Mouse (Mus musculus) heart, embryonic 13.5 days (tissue): Measurements from ENCODE around the gene Zfp423. TPM values are rescaled to one million over a fixed set of nuclear protein-coding genes. Genes with fewer than 3 reads are reported as not detected.

Experiments
- ATAC-seq: fragments of 200-750 bp; cut with Nextera tagmentation; 2 replicates; pipeline ENCODE4 v1.8.0; 2017; ENCODE audit warnings: moderate TSS enrichment; ENCODE audit not compliant: insufficient number of reproducible peaks, low FRiP score, low TSS enrichment; ENCODE audit errors: extremely low read depth
- H3K27ac ChIP-seq: fragments of 300-500 bp; sonication (generic); replicated peaks from 2 replicates; pipeline ENCODE4 v1.5.1; 2015; ENCODE audit warnings: moderate library complexity, mild to moderate bottlenecking, inconsistent platforms
- H3K27me3 ChIP-seq: fragments of 300-500 bp; sonication (generic); replicated peaks from 2 replicates; pipeline ENCODE4 v1.6.1; 2015; ENCODE audit warnings: mild to moderate bottlenecking, inconsistent platforms
- H3K36me3 ChIP-seq: fragments of 300-500 bp; sonication (generic); 2 replicates; pipeline ENCODE4 v1.6.1; 2015; ENCODE audit warnings: mild to moderate bottlenecking, inconsistent platforms
- H3K4me1 ChIP-seq: fragments of 300-500 bp; sonication (generic); 2 replicates; pipeline ENCODE4 v1.6.1; 2015; ENCODE audit warnings: inconsistent platforms
- H3K4me2 ChIP-seq: fragments of 300-500 bp; sonication (generic); 2 replicates; pipeline ENCODE4 v1.6.1; 2015; ENCODE audit warnings: inconsistent platforms, mild to moderate bottlenecking, moderate library complexity
- H3K4me3 ChIP-seq: fragments of 300-500 bp; sonication (generic); 2 replicates; pipeline ENCODE4 v1.5.1; 2015; ENCODE audit warnings: moderate library complexity, mild to moderate bottlenecking, inconsistent platforms
- H3K9ac ChIP-seq: fragments of 300-500 bp; sonication (generic); 2 replicates; pipeline ENCODE4 v1.6.1; 2015; ENCODE audit warnings: inconsistent platforms, mild to moderate bottlenecking, moderate library complexity
- H3K9me3 ChIP-seq: fragments of 300-500 bp; sonication (generic); 2 replicates; pipeline ENCODE4 v1.6.1; 2016; ENCODE audit warnings: inconsistent platforms
- WGBS: fragments of 180-500 bp; shearing (Covaris S2); methylation state at CpG from one replicate; pipeline ENCODE4 v1.1.7; 2015; ENCODE audit warnings: mixed read lengths; 5-methylcytosine and 5-hydroxymethylcytosine counted together
- polyA plus RNA-seq: library from polyadenylated mRNA; unstranded; fragments of >200 nt; fragmentation: Nextera tagmentation; extraction: Ambion mirVana; gene quantifications from 2 replicates; pipeline ENCODE4 v1.2.1, GENCODE M21; 2015

Gene Zfp423
- polyA plus RNA-seq, 1 experiment from 2014 or later, result 4.1 TPM

GRCm38 (mm10) chr8:87893547-87893946 lies 65.8 kb downstream of the Zfp423 start:
- Histone ChIP-seq H3K4me2 (no peak overlapping the region), H3K9ac (no peak overlapping the region), H3K4me1 (peaks cover 64% of the 10 kb centered on the region), H3K36me3 (no peaks in the 10 kb centered on the region), H3K9me3 (no peaks in the 10 kb centered on the region), H3K27me3 (no peaks in the 10 kb centered on the region), H3K4me3 (no peak overlapping the region), H3K27ac (no peak overlapping the region)
- no peak for ATAC-seq
- WGBS, result 66% methylated on average over 6 of the region's 6 CpGs

GRCm38 (mm10) chr8:87892891-87893290 lies 66.5 kb downstream of the Zfp423 start:
- no peak overlapping the region; the same call in 1 of the 2 replicates for H3K27ac ChIP-seq
- WGBS, result 84% methylated on average over 6 of the region's 6 CpGs
- no peak overlapping the region for H3K4me3 ChIP-seq
- H3K9ac ChIP-seq, result no peak overlapping the region
- no peaks in the 10 kb centered on the region for H3K9me3 ChIP-seq
- H3K4me2 ChIP-seq, result no peak overlapping the region
- no peaks in the 10 kb centered on the region for H3K27me3 ChIP-seq
- H3K4me1 ChIP-seq, result peaks cover 64% of the 10 kb centered on the region
- H3K36me3 ChIP-seq, result no peaks in the 10 kb centered on the region
- ATAC-seq, result no peak

- no peaks in the 10 kb centered on the region for H3K27me3 ChIP-seq
- no peak overlapping the region for H3K4me3 ChIP-seq
- no peak overlapping the region; the same call in 1 of the 2 replicates for H3K9ac ChIP-seq
- peak overlapping the region; percentile 63 for H3K27ac ChIP-seq
- peaks cover 64% of the 10 kb centered on the region for H3K4me1 ChIP-seq
- H3K4me2 ChIP-seq, result no peak overlapping the region
- H3K9me3 ChIP-seq, result no peaks in the 10 kb centered on the region
- no peaks in the 10 kb centered on the region for H3K36me3 ChIP-seq
- 0 out of 2 replicates have a peak, but pooled peaks have one; percentile 35 for ATAC-seq
These were observed 67.5 kb downstream of the Zfp423 start for GRCm38 (mm10) chr8:87891884-87892283.

GRCm38 (mm10) chr8:87887956-87888355 lies 71.4 kb downstream of the Zfp423 start:
- no peak for ATAC-seq
- H3K27ac ChIP-seq, result no peak overlapping the region
- no peaks in the 10 kb centered on the region for H3K36me3 ChIP-seq
- H3K9me3 ChIP-seq, result no peaks in the 10 kb centered on the region
- H3K4me1 ChIP-seq, result peaks cover 36% of the 10 kb centered on the region
- no peak overlapping the region for H3K4me2 ChIP-seq
- WGBS, result 66% methylated on average over 12 of the region's 12 CpGs
- no peaks in the 10 kb centered on the region for H3K27me3 ChIP-seq
- no peak overlapping the region for H3K9ac ChIP-seq
- no peak overlapping the region for H3K4me3 ChIP-seq

GRCm38 (mm10) chr8:87881088-87881487 lies 78.3 kb downstream of the Zfp423 start:
- H3K4me1 ChIP-seq, result peaks cover 11% of the 10 kb centered on the region; the same call in 1 of the 2 replicates
- H3K27ac ChIP-seq, result no peak overlapping the region
- ATAC-seq, result no peak
- 63% methylated on average over 2 of the region's 2 CpGs for WGBS
- no peaks in the 10 kb centered on the region for H3K36me3 ChIP-seq
- no peak overlapping the region for H3K9ac ChIP-seq
- H3K4me3 ChIP-seq, result no peak overlapping the region
- H3K27me3 ChIP-seq, result no peaks in the 10 kb centered on the region
- no peak overlapping the region for H3K4me2 ChIP-seq
- no peaks in the 10 kb centered on the region for H3K9me3 ChIP-seq

- Histone ChIP-seq H3K27me3 (no peaks in the 10 kb centered on the region), H3K9me3 (no peaks in the 10 kb centered on the region), H3K4me2 (no peak overlapping the region), H3K4me3 (no peak overlapping the region), H3K36me3 (no peaks in the 10 kb centered on the region), H3K9ac (no peak overlapping the region), H3K27ac (no peak overlapping the region), H3K4me1 (peaks cover 17% of the 10 kb centered on the region)
- no peak for ATAC-seq
- 61% methylated on average over 6 of the region's 6 CpGs for WGBS
These were observed 83.5 kb downstream of the Zfp423 start for GRCm38 (mm10) chr8:87875852-87876251.

- WGBS, result 50% methylated on average over 10 of the region's 10 CpGs
- Histone ChIP-seq H3K36me3 (no peaks in the 10 kb centered on the region), H3K4me3 (no peak overlapping the region), H3K4me1 (peaks cover 17% of the 10 kb centered on the region), H3K9ac (0 out of 2 replicates have a peak overlapping the region, but pooled peaks have one; percentile 37), H3K27me3 (no peaks in the 10 kb centered on the region), H3K27ac (no peak overlapping the region), H3K9me3 (no peaks in the 10 kb centered on the region), H3K4me2 (no peak overlapping the region)
- no peak for ATAC-seq
These were observed 83.9 kb downstream of the Zfp423 start for GRCm38 (mm10) chr8:87875452-87875851.

- no peak for ATAC-seq
- Histone ChIP-seq H3K9me3 (no peaks in the 10 kb centered on the region), H3K36me3 (no peaks in the 10 kb centered on the region), H3K4me3 (no peak overlapping the region), H3K4me2 (no peak overlapping the region), H3K27ac (no peak overlapping the region), H3K4me1 (peaks cover 13% of the 10 kb centered on the region), H3K9ac (no peak overlapping the region), H3K27me3 (no peaks in the 10 kb centered on the region)
- WGBS, result 69% methylated on average over 14 of the region's 14 CpGs
These were observed 86.3 kb downstream of the Zfp423 start for GRCm38 (mm10) chr8:87872987-87873550.

GRCm38 (mm10) chr8:87872356-87872930 lies 87.0 kb downstream of the Zfp423 start:
- Histone ChIP-seq H3K27me3 (no peaks in the 10 kb centered on the region), H3K9me3 (no peaks in the 10 kb centered on the region), H3K36me3 (no peaks in the 10 kb centered on the region), H3K4me1 (peaks cover 13% of the 10 kb centered on the region), H3K4me3 (no peak overlapping the region), H3K9ac (no peak overlapping the region), H3K4me2 (no peak overlapping the region), H3K27ac (no peak overlapping the region)
- 71% methylated on average over 6 of the region's 6 CpGs for WGBS
- ATAC-seq, result no peak

- no peak for ATAC-seq
- Histone ChIP-seq H3K27ac (no peak overlapping the region), H3K4me1 (peaks cover 12% of the 10 kb centered on the region; the same call in 1 of the 2 replicates), H3K4me2 (no peak overlapping the region), H3K27me3 (no peaks in the 10 kb centered on the region), H3K9ac (no peak overlapping the region), H3K4me3 (no peak overlapping the region), H3K9me3 (no peaks in the 10 kb centered on the region), H3K36me3 (no peaks in the 10 kb centered on the region)
- 59% methylated on average over 6 of the region's 6 CpGs for whole genome bisulfite sequencing
These were observed 92.8 kb downstream of the Zfp423 start for GRCm38 (mm10) chr8:87866586-87866985.

GRCm38 (mm10) chr8:87864236-87864635 lies 95.2 kb downstream of the Zfp423 start:
- Histone ChIP-seq H3K4me2 (no peak overlapping the region), H3K36me3 (no peaks in the 10 kb centered on the region), H3K9me3 (no peaks in the 10 kb centered on the region), H3K27me3 (no peaks in the 10 kb centered on the region), H3K9ac (no peak overlapping the region), H3K27ac (no peak overlapping the region), H3K4me1 (peaks cover 21% of the 10 kb centered on the region), H3K4me3 (no peak overlapping the region)
- 56% methylated on average over 8 of the region's 8 CpGs for WGBS
- ATAC-seq, result no peak

GRCm38 (mm10) chr8:87863128-87863527 lies 96.3 kb downstream of the Zfp423 start:
- 80% methylated on average over 8 of the region's 8 CpGs for WGBS
- no peak for ATAC-seq
- H3K4me3 ChIP-seq, result no peak overlapping the region

More at GRCm38 (mm10) chr8:87863128-87863527, 96.3 kb downstream of the Zfp423 start:
- Histone ChIP-seq H3K27me3 (no peaks in the 10 kb centered on the region), H3K4me1 (peaks cover 23% of the 10 kb centered on the region), H3K4me2 (no peak overlapping the region), H3K9me3 (no peaks in the 10 kb centered on the region), H3K9ac (no peak overlapping the region), H3K36me3 (no peaks in the 10 kb centered on the region), H3K27ac (no peak overlapping the region)
